Mouse (Mus musculus): ENCODE data around the gene Prtg.

DNA sequence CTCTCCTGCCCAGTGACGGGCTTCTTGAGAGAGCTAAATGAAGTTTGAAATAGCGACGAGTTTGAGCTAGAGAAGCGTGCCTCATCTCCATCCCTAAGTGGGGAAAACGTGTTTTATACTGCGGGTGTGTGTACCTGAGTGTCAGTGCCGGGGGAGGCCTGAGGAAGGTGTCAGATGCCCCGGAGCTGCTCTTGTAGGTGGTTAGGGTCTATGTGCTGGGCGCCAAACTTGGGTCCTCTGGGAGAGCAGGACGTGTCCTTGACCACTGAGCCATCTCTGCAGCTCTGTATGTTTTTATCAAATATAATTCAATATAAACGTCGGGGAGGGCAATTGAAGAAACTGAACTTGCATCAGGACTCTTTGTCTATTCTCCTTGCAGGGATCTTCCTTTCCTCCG, 137.6 kb downstream of the Prtg start:
- TF ChIP-seq CTCF (IDR thresholded peaks at IDR 0.05; ENCODE audit: low read depth) (no peak), EP300 (IDR thresholded peaks at IDR 0.05; ENCODE audit: low read depth) (no peak)
